ENCODE assay signal across 20 mouse cellular contexts in the genomic region with DNA sequence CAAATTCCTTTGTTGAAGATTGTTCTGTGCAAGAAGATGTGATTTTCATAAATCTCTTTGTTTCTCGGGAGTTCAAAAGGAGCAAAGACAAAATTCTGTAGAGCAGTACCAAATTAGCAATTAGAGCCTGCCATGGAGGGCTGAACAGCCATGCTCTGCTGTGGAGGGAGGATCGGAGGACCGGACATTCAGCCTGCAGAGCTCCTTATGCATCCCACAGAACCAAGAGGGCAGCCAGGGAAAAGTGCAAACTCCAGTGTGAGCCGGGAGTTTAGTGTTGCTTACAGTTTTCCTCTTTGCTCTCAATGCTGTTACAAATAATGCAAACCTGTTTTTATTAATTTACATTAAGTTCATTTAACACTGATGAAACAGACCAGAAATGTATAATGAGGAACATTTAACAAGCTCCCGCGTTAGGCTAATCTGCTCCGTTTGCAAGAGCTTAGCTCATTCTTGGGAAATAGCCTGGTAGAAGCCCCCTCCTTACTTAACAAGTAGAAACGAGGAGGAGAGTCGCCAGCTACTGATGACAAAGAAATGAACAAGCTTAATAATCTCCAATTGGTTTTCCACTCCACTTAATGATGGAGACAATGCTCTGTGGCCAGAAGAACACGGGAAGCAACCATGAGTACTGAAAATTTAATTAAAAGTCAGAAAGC.
DNase-seq lines count a peak whose midpoint lies in the region; ATAC-seq lines count a peak whose summit lies in the region.
"Had no signal": no experiment of that assay in that cellular context is flagged by ENCODE, and none has a peak within 500 bp of the region (broad histone marks: within the 10 kb centered on the region; RNA-seq: fewer than 3 reads in every experiment).

No protein-coding gene starts in this region.

- H3K4me3 ChIP-seq in forebrain, embryonic 11.5 days (ENCODE audit: low read depth, low read length), result no peak overlapping the region
- H3K4me3 ChIP-seq in forebrain, embryonic 10.5 days, result no peak overlapping the region
- no peak overlapping the region for H3K4me3 ChIP-seq in forebrain, embryonic 14.5 days (ENCODE audit: low read depth, low read length)
- H3K4me3 ChIP-seq in forebrain, embryonic 16.5 days (replicated peaks; ENCODE audit: low read length), result no peak overlapping the region
- no peak overlapping the region for H3K4me3 ChIP-seq in midbrain, embryonic 14.5 days (replicated peaks; ENCODE audit: low read depth, low read length)
- no peak overlapping the region for H3K4me3 ChIP-seq in midbrain, embryonic 13.5 days (replicated peaks)
- H3K4me3 ChIP-seq: heart, adult 2 months; heart, embryonic 10.5 days; heart, embryonic 13.5 days; hindbrain, embryonic 12.5 days; hindbrain, embryonic 15.5 days had no signal

- peaks cover 2% of the 10 kb centered on the region; the same call in 1 of the 2 replicates for H3K4me1 ChIP-seq in forebrain, embryonic 11.5 days (replicated peaks; ENCODE audit: control insufficient read depth, insufficient read depth, low read length)
- H3K4me1 ChIP-seq in forebrain, embryonic 10.5 days, result peaks cover 34% of the 10 kb centered on the region
- H3K4me1 ChIP-seq in forebrain, embryonic 14.5 days (ENCODE audit: control insufficient read depth, insufficient read depth, low read length), result 0 out of 2 replicates have a peak, but pooled peaks cover 3% of the 10 kb centered on the region
- H3K4me1 ChIP-seq in forebrain, embryonic 16.5 days (replicated peaks; ENCODE audit: control insufficient read depth, insufficient read depth, low read length), result 0 out of 2 replicates have a peak, but pooled peaks cover 2% of the 10 kb centered on the region
- H3K4me1 ChIP-seq in midbrain, embryonic 14.5 days (ENCODE audit: control insufficient read depth, insufficient read depth, low read length), result no peaks in the 10 kb centered on the region
- H3K4me1 ChIP-seq in midbrain, embryonic 13.5 days (replicated peaks), result peaks cover 4% of the 10 kb centered on the region
- H3K4me1 ChIP-seq: heart, embryonic 13.5 days; hindbrain, embryonic 12.5 days had no signal

- peak; percentile 53; the same call in 1 of the 2 replicates for ATAC-seq in forebrain, embryonic 11.5 days (replicated peaks; ENCODE audit: low FRiP score)
- ATAC-seq in forebrain, embryonic 14.5 days, result no peak
- ATAC-seq in forebrain, embryonic 16.5 days, result no peak
- ATAC-seq in midbrain, embryonic 14.5 days (ENCODE audit: low FRiP score, low TSS enrichment), result no peak
- no peak for ATAC-seq in midbrain, embryonic 13.5 days
- ATAC-seq: activated CD4-positive, CD25-positive, alpha-beta regulatory T cell, adult 4 months had no signal

- 13% methylated on average over 10 of the region's 10 CpGs for WGBS in forebrain, embryonic 11.5 days
- 24% methylated on average over 10 of the region's 10 CpGs for WGBS in forebrain, embryonic 10.5 days
- WGBS in forebrain, embryonic 14.5 days, result 2% methylated on average over 10 of the region's 10 CpGs
- WGBS in forebrain, embryonic 16.5 days, result 4% methylated on average over 10 of the region's 10 CpGs
- 28% methylated on average over 10 of the region's 10 CpGs for WGBS in midbrain, embryonic 14.5 days
- 27% methylated on average over 10 of the region's 10 CpGs for WGBS in midbrain, embryonic 13.5 days

- H3K9ac ChIP-seq in forebrain, embryonic 11.5 days (ENCODE audit: low read length), result no peak overlapping the region
- H3K9ac ChIP-seq in forebrain, embryonic 14.5 days (ENCODE audit: low read length), result no peak overlapping the region
- H3K9ac ChIP-seq in forebrain, embryonic 16.5 days (replicated peaks; ENCODE audit: low read depth, low read length), result no peak overlapping the region
- no peak overlapping the region for H3K9ac ChIP-seq in midbrain, embryonic 14.5 days (replicated peaks; ENCODE audit: low read length)
- no peak overlapping the region for H3K9ac ChIP-seq in midbrain, embryonic 13.5 days (replicated peaks)
- H3K9ac ChIP-seq: heart, embryonic 13.5 days; hindbrain, embryonic 12.5 days; hindbrain, embryonic 15.5 days had no signal

- intact Hi-C loops in left cerebral cortex, postnatal 36 days (cut with DNase I), result no loop called here

- H3K27me3 ChIP-seq in forebrain, embryonic 11.5 days (ENCODE audit: control insufficient read depth, insufficient read depth, low read length), result peaks cover 15% of the 10 kb centered on the region
- H3K27me3 ChIP-seq in forebrain, embryonic 10.5 days (ENCODE audit: poor library complexity, severe bottlenecking), result peaks cover 80% of the 10 kb centered on the region
- peaks cover 17% of the 10 kb centered on the region; the same call in 1 of the 2 replicates for H3K27me3 ChIP-seq in forebrain, embryonic 14.5 days (replicated peaks; ENCODE audit: control insufficient read depth, insufficient read depth, low read length)
- H3K27me3 ChIP-seq in forebrain, embryonic 16.5 days (replicated peaks; ENCODE audit: control insufficient read depth, insufficient read depth, low read length), result peaks cover 8% of the 10 kb centered on the region
- no peaks in the 10 kb centered on the region for H3K27me3 ChIP-seq in midbrain, embryonic 14.5 days (ENCODE audit: control insufficient read depth, insufficient read depth, low read length)
- peaks cover 17% of the 10 kb centered on the region for H3K27me3 ChIP-seq in midbrain, embryonic 13.5 days

- peak; percentile 58 for DNase-seq in forebrain, embryonic 11.5 days (ENCODE audit: low spot score)
- no peak for DNase-seq in forebrain, embryonic 10.5 days (ENCODE audit: extremely low spot score, low spot score)
- peak; percentile 75 for DNase-seq in forebrain, embryonic 14.5 days (ENCODE audit: low spot score)
- DNase-seq in midbrain, embryonic 14.5 days, result peak; percentile 40
- DNase-seq in retina, postnatal 1 day, result peak; percentile 55
- DNase-seq in left cerebral cortex, postnatal 36 days (ENCODE audit: low spot score in 2 of 2), result no peak
- DNase-seq: adrenal gland, adult 8-10 months; adrenal gland, postnatal 25 days; cerebellum, adult 18-20 months; cerebellum, adult 9-10 months; cerebellum, postnatal 14 days; gastrocnemius, postnatal 25 days; heart, adult 2 months had no signal

- no peaks in the 10 kb centered on the region for H3K36me3 ChIP-seq in forebrain, embryonic 11.5 days (ENCODE audit: control insufficient read depth, insufficient read depth, low read length)
- no peaks in the 10 kb centered on the region for H3K36me3 ChIP-seq in forebrain, embryonic 10.5 days (replicated peaks)
- no peaks in the 10 kb centered on the region for H3K36me3 ChIP-seq in forebrain, embryonic 14.5 days (ENCODE audit: control insufficient read depth, insufficient read depth, low read length)
- H3K36me3 ChIP-seq in forebrain, embryonic 16.5 days (ENCODE audit: control insufficient read depth, insufficient read depth), result no peaks in the 10 kb centered on the region
- no peaks in the 10 kb centered on the region for H3K36me3 ChIP-seq in midbrain, embryonic 14.5 days (ENCODE audit: control insufficient read depth, insufficient read depth, low read length)
- H3K36me3 ChIP-seq in midbrain, embryonic 13.5 days, result no peaks in the 10 kb centered on the region
- H3K36me3 ChIP-seq: heart, embryonic 10.5 days; heart, embryonic 13.5 days; hindbrain, embryonic 12.5 days; hindbrain, embryonic 15.5 days had no signal

- no peak overlapping the region for H3K4me2 ChIP-seq in forebrain, embryonic 11.5 days (ENCODE audit: low read depth, low read length, severe bottlenecking)
- H3K4me2 ChIP-seq in forebrain, embryonic 14.5 days (ENCODE audit: low read length), result no peak overlapping the region
- no peak overlapping the region for H3K4me2 ChIP-seq in forebrain, embryonic 16.5 days (ENCODE audit: low read length)
- 0 out of 2 replicates have a peak overlapping the region, but pooled peaks have one; percentile 2 for H3K4me2 ChIP-seq in midbrain, embryonic 14.5 days (ENCODE audit: low read length)
- H3K4me2 ChIP-seq in midbrain, embryonic 13.5 days (replicated peaks), result no peak overlapping the region
- H3K4me2 ChIP-seq: heart, embryonic 13.5 days; hindbrain, embryonic 12.5 days; hindbrain, embryonic 15.5 days had no signal

- no peak overlapping the region for H3K27ac ChIP-seq in forebrain, embryonic 11.5 days (ENCODE audit: low read depth, low read length)
- no peak overlapping the region for H3K27ac ChIP-seq in forebrain, embryonic 10.5 days
- H3K27ac ChIP-seq in forebrain, embryonic 14.5 days (ENCODE audit: low read depth, low read length), result no peak overlapping the region
- H3K27ac ChIP-seq in forebrain, embryonic 16.5 days (ENCODE audit: low read length), result no peak overlapping the region
- H3K27ac ChIP-seq in midbrain, embryonic 14.5 days (replicated peaks; ENCODE audit: low read depth, low read length), result no peak overlapping the region
- no peak overlapping the region for H3K27ac ChIP-seq in midbrain, embryonic 13.5 days
- H3K27ac ChIP-seq: heart, adult 2 months; heart, embryonic 10.5 days; heart, embryonic 13.5 days; hindbrain, embryonic 12.5 days; hindbrain, embryonic 15.5 days had no signal

- H3K9me3 ChIP-seq in forebrain, embryonic 11.5 days (ENCODE audit: control insufficient read depth, low read length), result no peaks in the 10 kb centered on the region
- H3K9me3 ChIP-seq in forebrain, embryonic 10.5 days, result no peaks in the 10 kb centered on the region
- H3K9me3 ChIP-seq in forebrain, embryonic 14.5 days (replicated peaks; ENCODE audit: control insufficient read depth, low read length), result no peaks in the 10 kb centered on the region
- H3K9me3 ChIP-seq in forebrain, embryonic 16.5 days (ENCODE audit: control insufficient read depth, low read length), result no peaks in the 10 kb centered on the region
- H3K9me3 ChIP-seq in midbrain, embryonic 14.5 days (ENCODE audit: control insufficient read depth, low read length), result no peaks in the 10 kb centered on the region
- no peaks in the 10 kb centered on the region for H3K9me3 ChIP-seq in midbrain, embryonic 13.5 days
- H3K9me3 ChIP-seq: heart, embryonic 10.5 days; heart, embryonic 13.5 days; hindbrain, embryonic 12.5 days; hindbrain, embryonic 15.5 days had no signal

Comparison
In these comparisons a context has a peak if more than half of its experiments do, and no peak if none do; other contexts are left out.
1. DNase-seq: peak in forebrain, embryonic 11.5 days (single experiment), forebrain, embryonic 14.5 days (single experiment), midbrain, embryonic 14.5 days (single experiment) and retina, postnatal 1 day (single experiment); none in forebrain, embryonic 10.5 days (single experiment) and left cerebral cortex, postnatal 36 days (0 of 2).